Mouse (Mus musculus) embryonic facial prominence, embryonic 14.5 days (tissue): ENCODE results near the gene Fkrp. TPM values are rescaled to one million over a fixed set of nuclear protein-coding genes. Genes with fewer than 3 reads are reported as not detected.

Experiments
- polyA plus RNA-seq: library from polyadenylated mRNA; unstranded; fragments of >200 nt; fragmentation: Nextera tagmentation; extraction: Ambion mirVana; gene quantifications from 2 replicates; pipeline ENCODE4 v1.2.1, GENCODE M21; 2014

The Fkrp gene
- polyA plus RNA-seq, 1 experiment from 2014 or later = 28.6 TPM

Other genes with a start within 250 kb of the Fkrp start
- 22.0 and 23.0 TPM in 2 replicates for gene Arhgap35, start 201.7 kb downstream of the Fkrp start, polyA plus RNA-seq
- gene Ceacam15, start 141.0 kb downstream of the Fkrp start, polyA plus RNA-seq = not detected in 2 replicates
- gene Ceacam9, start 94.8 kb downstream of the Fkrp start, polyA plus RNA-seq = not detected in 2 replicates
- gene Ap2s1, start 78.3 kb downstream of the Fkrp start, polyA plus RNA-seq = 278 and 286 TPM in 2 replicates
- gene Slc1a5, start 35.4 kb downstream of the Fkrp start, polyA plus RNA-seq = 26.5 and 27.5 TPM in 2 replicates
- gene Strn4, start 843 bp downstream of the Fkrp start, polyA plus RNA-seq = 97.4 and 107 TPM in 2 replicates
- gene Prkd2, start 26.2 kb upstream of the Fkrp start, polyA plus RNA-seq = 14.4 and 16.5 TPM in 2 replicates
- 7.2 and 7.6 TPM in 2 replicates for gene Dact3, start 58.6 kb upstream of the Fkrp start, polyA plus RNA-seq
- gene Gng8, start 75.1 kb upstream of the Fkrp start, polyA plus RNA-seq = 27.0 and 29.1 TPM in 2 replicates
- 1.8 and 1.9 TPM in 2 replicates for gene Ptgir, start 89.8 kb upstream of the Fkrp start, polyA plus RNA-seq
- 164 and 189 TPM in 2 replicates for gene Calm3, start 107.4 kb upstream of the Fkrp start, polyA plus RNA-seq
- 20.9 and 21.9 TPM in 2 replicates for gene Pnmal2, start 128.0 kb upstream of the Fkrp start, polyA plus RNA-seq
- gene Pnmal1, start 142.9 kb upstream of the Fkrp start, polyA plus RNA-seq = 2.1 and 2.3 TPM in 2 replicates
- gene Gm42372, start 166.4 kb upstream of the Fkrp start, polyA plus RNA-seq = 0.24 and 0.38 TPM in 2 replicates
- 24.7 and 26.0 TPM in 2 replicates for gene Ccdc8, start 176.0 kb upstream of the Fkrp start, polyA plus RNA-seq
- 99.0 and 107 TPM in 2 replicates for gene Ppp5c, start 211.2 kb upstream of the Fkrp start, polyA plus RNA-seq
- gene Hif3a, start 245.7 kb upstream of the Fkrp start, polyA plus RNA-seq = 26.1 and 34.8 TPM in 2 replicates